Mouse (Mus musculus): ENCODE data around the gene Cspg5. TPM values are rescaled to one million over a fixed set of nuclear protein-coding genes. Genes with fewer than 3 reads are reported as not detected.
A peak's percentile ranks its signal among the peaks of the same experiment; 100 is the strongest.

The Cspg5 gene
- polyA plus RNA-seq, 1 experiment, result 0.01 TPM

DNA sequence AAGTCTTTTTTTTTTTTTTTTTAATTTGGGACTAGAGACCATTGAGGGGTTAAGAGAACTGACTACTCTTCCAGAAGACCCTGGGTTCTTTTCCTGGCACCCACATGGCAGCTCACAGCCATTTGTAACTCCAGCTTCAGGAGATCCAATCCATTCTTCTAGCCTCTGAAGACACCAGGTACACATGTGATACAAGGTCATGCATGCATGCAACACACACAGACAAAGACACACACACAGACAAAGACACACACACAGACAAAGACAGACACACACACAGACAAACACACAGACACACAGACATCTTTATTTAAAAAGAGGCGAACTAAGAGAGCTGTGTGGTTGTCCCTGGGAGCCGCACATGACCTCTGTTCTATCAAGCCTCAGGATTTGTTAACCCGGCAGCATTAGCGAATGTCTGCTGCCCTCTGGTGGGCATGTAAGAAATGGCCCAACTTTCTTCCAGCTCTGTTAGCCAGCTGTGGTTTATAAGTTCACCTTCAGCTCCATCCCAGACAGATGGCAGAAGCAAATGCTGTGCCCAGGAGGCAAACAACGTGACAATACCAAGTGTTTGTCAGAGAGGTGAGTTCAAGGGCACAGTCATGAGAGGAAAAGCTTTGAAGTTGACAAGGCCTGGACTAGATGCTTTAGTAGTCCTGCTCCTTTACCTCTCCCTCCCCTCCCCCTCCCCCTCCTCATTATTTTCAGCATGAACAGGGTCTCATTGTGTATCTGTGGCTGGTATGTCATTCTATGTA, 53.5 kb downstream of the Cspg5 start:
- TF ChIP-seq GATA1 (IDR thresholded peaks at IDR 0.05; ENCODE audit: low read length) (no peak), TAL1 (IDR thresholded peaks at IDR 0.05; ENCODE audit: low read length) (no peak)
- Histone ChIP-seq H3K4me1 (ENCODE audit: control insufficient read depth) (no peaks in the 10 kb centered on the region), H3K4me3 (replicated peaks) (no peak overlapping the region), H3K27me3 (ENCODE audit: control insufficient read depth) (no peaks in the 10 kb centered on the region), H3K36me3 (ENCODE audit: control insufficient read depth) (no peaks in the 10 kb centered on the region), H3K9me3 (ENCODE audit: control insufficient read depth, low read length) (peaks cover 13% of the 10 kb centered on the region)

DNA sequence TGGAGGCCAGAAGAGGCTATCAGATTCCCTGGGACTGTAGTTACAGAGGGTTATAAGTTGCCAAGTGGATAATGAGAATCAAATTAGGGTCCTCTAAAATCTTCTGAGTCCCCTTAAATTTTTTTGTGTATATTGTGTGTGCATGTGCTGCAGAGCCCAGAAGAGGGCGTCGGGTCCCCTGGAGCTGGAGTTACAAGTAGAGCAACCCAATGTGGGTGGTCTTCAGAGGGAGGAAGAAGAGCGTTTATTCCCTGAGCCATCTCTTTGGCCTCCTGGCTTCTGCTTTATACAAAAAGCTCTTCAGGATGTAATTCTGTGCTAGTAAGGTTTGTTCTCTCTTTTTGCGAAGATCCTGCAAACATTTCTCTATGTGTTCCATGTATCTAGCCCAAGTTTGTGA, 60.9 kb downstream of the Cspg5 start:
- Histone ChIP-seq H3K36me3 (ENCODE audit: control insufficient read depth) (peaks cover 2% of the 10 kb centered on the region), H3K9me3 (ENCODE audit: control insufficient read depth, low read length) (peaks cover 14% of the 10 kb centered on the region), H3K27me3 (ENCODE audit: control insufficient read depth) (no peaks in the 10 kb centered on the region), H3K4me1 (ENCODE audit: control insufficient read depth) (peaks cover 40% of the 10 kb centered on the region), H3K4me3 (replicated peaks) (peak overlapping the region; percentile 87)
- no peak for TF ChIP-seq GATA1 (IDR thresholded peaks at IDR 0.05; ENCODE audit: low read length)

- Histone ChIP-seq H3K27me3 (ENCODE audit: control insufficient read depth) (no peaks in the 10 kb centered on the region), H3K9me3 (ENCODE audit: control insufficient read depth, low read length) (peaks cover 14% of the 10 kb centered on the region), H3K4me1 (ENCODE audit: control insufficient read depth) (peaks cover 40% of the 10 kb centered on the region), H3K4me3 (replicated peaks) (peak within 1 kb of the TSS; percentile 87), H3K36me3 (ENCODE audit: control insufficient read depth) (peaks cover 6% of the 10 kb centered on the region)
- TF ChIP-seq GATA1 (IDR thresholded peaks at IDR 0.05; ENCODE audit: low read length) (no peak), TAL1 (IDR thresholded peaks at IDR 0.05; ENCODE audit: low read length) (no peak)
Measured at GRCm38 (mm10) chr9:110304969-110305651, 61.5 kb downstream of the Cspg5 start, which contains the start of gene Elp6. Elp6 (plus strand) TSS chr9:110305173.

DNA sequence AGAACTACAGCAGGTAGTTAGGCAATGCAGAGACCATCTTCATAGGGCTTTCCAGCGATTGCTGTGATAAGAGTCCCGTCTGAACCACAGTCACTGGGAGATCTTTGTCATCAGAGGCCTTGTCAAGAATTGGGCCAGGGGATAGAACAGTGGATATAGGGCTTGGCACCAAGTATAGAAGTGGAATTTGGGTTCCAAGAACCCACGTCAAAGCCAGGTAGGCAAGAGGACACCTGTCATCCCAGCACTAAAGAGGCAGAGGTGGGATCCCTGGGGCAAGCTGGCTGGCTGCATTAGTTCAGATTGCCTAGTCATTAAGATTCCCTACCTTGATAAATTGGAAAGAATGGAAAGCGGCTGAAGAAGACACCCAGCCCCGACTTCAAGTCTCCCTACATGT, 62.8 kb downstream of the Cspg5 start:
- TF ChIP-seq TAL1 (IDR thresholded peaks at IDR 0.05; ENCODE audit: low read length) (no peak), GATA1 (IDR thresholded peaks at IDR 0.05; ENCODE audit: low read length) (no peak)
- H3K4me3 ChIP-seq (replicated peaks), result peak overlapping the region; percentile 87
- H3K4me1 ChIP-seq (ENCODE audit: control insufficient read depth), result peaks cover 40% of the 10 kb centered on the region
- H3K36me3 ChIP-seq (ENCODE audit: control insufficient read depth), result peaks cover 16% of the 10 kb centered on the region
- peaks cover 8% of the 10 kb centered on the region for H3K9me3 ChIP-seq (ENCODE audit: control insufficient read depth, low read length)
- no peaks in the 10 kb centered on the region for H3K27me3 ChIP-seq (ENCODE audit: control insufficient read depth)

Other genes with a start within 250 kb of the Cspg5 start
- 3.6 and 3.9 TPM in 2 replicates for gene Smarcc1, start 126.1 kb upstream of the Cspg5 start, polyA plus RNA-seq (2012)
- gene Dhx30, start 126.0 kb upstream of the Cspg5 start, polyA plus RNA-seq (2012), result 1.1 TPM in 2 replicates
- gene Elp6, start 61.4 kb downstream of the Cspg5 start, polyA plus RNA-seq (2012), result 0.34 and 0.40 TPM in 2 replicates
- gene Scap, start 89.5 kb downstream of the Cspg5 start, polyA plus RNA-seq (2012), result 1.5 and 1.7 TPM in 2 replicates
- 3.0 and 4.2 TPM in 2 replicates for gene Ptpn23, start 164.4 kb downstream of the Cspg5 start, polyA plus RNA-seq (2012)
- gene Ngp, start 176.0 kb downstream of the Cspg5 start, polyA plus RNA-seq (2012), result 0.15 and 0.39 TPM in 2 replicates
- gene Klhl18, start 232.9 kb downstream of the Cspg5 start, polyA plus RNA-seq (2012), result 0.20 and 0.41 TPM in 2 replicates
- 0.01 TPM in 1 of 2 replicates, not detected in the other for gene Kif9, start 233.2 kb downstream of the Cspg5 start, polyA plus RNA-seq (2012)